Mouse (Mus musculus): ENCODE measurements around the gene Vax2.

The Vax2 gene

DNA sequence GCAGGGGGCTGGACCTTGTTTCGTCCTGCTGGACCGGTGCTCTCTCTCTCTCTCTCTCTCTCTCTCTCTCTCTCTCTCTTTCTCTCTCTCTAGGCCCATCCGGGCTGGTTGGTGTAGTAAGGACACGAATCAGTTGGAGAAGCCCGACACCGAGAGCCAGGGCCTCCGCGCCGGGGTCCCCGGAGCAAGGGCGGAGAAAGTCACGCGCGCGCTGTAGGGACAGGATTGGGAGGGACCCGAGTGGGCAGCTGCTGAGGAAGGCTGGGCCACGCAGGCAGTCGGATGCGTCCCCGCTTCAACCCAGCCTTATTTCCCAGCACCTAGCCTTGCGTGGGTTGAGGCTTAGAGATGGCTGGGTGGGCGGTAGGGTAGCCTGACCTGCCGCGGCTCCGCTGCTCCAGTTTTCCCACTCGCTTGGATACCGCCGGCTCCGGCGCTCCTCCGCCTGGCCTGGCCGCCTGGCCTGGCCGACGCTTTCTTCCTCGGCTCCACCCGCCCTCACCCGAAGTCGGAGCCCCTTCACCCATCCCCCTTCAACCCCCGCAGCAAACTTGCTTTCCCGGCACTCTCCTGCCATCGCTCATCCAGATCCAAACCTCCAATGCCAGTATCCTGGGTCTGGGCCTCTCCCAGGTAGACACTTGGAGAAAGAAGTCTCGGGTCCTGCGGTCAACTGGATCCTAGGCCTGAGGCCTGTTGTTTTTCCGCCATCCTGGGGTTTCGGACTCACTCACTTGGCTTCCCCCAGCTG is 836 bp downstream of the Vax2 start:
- no peak for DNase-seq (ENCODE audit: low spot score in 2 of 2)

DNA sequence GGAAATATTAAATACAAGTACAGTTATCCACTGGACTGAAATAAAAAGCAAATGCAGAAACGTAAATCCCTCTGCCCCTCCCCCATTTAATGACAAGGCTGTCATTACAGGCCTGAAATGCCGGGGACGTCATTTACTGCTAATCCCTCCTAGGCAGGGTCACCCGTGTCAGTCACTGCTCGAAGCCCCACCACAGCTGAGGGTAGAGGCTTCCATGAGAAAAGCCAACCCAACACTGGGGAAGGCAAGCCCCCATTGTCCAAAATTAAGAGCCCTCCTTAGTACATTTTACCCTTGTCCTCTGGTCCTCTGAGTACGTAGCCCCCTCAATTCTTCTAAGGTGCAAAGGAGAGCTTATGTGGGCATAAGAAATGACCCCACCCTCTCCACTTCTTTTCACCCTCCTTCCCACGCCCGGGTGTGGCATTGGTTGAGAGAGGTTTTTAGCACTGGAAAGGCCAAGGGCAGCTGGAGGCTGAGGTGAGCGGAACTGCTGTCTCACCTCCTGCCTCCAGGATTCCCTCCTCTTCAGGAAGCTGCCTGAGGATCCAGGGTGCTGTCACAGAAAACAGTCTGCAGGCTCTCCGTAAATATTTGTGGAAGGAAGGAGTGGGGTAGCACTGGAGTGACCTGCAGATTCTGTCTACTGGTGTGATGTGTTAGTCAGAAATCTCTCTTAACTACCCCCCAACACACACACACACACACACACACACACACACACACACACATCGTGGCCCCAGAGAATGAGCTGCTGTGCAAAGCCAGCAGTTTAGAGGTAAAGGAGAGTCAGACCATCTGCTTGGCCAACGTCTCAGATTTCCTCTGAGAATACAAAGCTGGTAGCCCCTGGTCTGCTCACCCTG is 2.4 kb downstream of the Vax2 start:
- no peak for DNase-seq (ENCODE audit: low spot score in 2 of 2)

DNA sequence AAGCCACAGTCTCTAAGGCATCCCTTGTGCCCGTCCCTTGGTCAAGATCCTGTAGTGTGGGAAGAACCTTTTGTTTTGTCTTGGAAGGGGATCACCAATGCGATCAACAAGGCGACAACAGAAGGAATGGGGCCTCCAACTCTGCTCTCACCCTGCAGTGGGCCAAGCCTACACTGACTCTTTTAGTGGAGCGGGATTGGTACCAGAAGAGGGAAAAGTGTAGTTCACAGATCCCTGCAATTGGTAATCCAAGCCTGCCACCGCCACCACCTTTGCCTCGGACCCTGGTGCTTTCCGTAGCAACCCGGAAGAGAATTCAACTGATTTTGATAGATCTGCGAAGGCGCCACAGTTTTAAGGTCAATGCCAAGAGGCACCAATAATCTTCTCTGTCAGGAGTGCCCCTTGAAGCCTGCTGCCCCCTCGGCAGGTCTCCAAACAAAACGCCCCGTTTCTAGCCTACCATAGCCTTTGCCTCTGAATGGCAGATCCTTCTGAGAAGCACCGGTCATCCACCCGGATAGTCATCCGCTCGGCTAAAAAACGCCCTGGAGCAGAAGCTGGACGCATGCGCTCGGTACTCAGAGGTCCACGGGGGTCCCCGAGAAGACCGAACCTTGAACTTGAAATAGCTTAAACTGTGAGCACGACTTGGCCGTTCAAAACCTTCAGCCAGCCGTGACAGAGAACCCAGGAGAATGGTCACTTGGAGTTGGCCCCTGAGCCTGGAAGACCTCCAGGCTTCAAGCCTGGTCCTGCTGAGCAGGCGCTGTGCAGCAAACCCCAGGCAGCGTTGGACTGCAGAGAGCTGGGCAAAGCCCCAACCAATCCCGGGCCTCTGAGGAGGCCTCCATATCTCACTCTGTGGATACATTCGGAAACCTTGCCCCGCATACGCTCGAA is 3.4 kb downstream of the Vax2 start:
- DNase-seq (ENCODE audit: low spot score in 2 of 2) = no peak

DNA sequence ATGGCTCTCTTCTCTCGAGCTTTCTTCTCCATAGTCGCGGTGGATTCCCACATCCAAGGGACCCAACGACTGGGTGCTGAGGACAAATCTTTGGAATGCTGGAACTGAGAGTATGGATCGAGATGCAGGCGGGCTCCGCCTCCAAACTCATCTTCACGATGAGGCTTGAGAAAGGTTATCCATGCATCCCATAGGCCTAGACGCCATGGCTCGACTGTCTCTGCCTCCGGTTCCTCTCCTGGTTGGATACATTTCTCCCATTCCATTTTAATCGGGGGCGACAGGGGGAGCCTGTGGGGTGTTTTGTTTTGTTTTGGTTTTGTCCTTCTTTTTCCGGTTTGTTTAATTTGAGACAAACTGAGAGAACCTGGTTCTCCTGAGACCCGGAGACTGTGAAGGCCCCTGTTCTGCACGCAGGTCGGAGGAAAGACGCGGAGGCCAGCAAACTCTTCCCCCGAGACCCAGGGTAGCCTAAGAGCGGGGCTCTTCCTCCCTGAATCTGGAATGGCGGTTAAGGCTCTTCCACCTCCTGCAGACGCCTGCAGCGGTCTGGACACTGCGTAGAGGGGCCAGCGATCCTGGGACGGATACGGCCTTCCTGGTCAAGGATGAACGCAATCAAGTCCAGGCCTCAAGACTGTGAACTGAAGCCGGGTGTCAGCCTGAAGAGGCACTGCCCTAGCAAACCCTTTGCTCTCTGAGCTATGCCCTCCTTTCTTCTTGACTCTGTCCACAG is 4.6 kb downstream of the Vax2 start:
- DNase-seq (ENCODE audit: low spot score in 2 of 2) = no peak

DNA sequence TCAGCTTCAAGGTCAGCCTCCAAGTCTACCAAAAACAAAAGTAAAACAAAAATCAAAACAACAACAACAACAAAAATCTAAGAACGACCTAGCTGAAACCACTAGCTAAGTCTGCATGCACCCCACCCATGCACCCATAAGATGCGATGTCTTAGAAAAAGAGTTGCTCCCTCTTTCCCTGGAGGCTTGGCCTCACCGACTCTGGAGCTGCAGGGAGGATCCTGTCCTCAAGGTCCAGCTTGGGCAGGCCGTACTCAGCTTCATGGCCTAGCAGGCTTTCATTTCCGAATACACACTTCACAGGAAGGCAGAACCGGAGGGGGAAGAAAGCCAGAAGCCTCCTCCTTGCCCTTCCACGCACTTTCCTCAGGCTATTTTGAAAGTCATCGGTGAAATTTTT is 6.0 kb downstream of the Vax2 start:
- no peak for DNase-seq (ENCODE audit: low spot score in 2 of 2)

DNA sequence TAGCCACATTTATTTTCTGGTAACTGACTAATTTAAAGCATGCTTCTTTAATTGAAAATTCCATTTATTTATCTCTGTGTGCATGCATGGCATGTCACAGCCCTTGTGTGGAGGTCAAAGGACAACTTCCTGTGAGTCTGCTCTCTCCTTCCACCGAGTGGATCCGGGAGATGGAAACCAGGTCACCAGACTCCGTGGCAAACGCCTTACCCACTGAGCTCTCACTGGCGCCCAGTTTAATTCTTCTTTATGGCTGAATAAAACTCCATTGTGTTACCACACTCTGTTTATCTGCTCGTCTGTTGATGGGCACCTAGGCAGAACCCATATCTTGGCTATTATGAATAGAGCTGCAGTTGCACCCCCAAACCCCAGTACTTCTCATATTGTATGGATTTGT is 11.5 kb downstream of the Vax2 start:
- DNase-seq (ENCODE audit: low spot score in 2 of 2) = no peak

DNA sequence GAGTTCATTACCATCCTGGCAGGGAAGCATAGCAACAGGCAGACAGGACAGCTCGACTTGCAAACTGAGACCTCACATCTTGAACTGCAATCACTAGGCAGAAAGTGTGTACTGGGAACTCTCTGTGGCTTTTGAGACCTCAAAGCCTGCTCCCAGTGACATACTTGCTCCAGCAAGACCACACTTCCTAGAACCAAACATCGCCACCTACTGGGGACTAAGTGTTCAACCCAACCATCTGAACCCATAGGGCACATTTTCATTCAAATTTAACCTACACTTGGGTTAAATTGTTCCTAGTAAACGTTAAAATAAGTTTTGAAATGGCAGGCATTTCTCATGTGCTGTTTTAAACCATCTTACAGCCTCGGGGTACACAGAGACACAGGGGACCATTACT is 16.1 kb downstream of the Vax2 start:
- DNase-seq (ENCODE audit: low spot score in 2 of 2) = no peak

DNA sequence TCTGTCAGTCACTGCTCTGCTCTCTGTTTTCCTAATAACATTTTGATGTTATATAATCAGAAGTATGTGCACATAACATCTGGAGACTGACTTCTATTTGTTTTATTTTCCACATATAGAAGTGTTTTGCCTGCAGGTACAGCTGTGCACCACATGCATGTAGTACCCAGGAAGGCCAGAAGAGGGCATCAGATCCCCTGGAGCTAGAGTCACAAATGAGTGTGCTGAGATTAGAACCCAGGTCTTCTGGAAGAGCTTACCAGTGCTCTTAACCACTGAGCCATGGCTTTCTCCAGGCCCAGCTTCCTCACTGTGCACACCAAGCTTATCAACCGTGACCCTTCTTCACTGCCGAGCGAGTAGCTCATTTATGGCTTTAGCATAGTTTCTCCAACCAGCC is 17.4 kb downstream of the Vax2 start:
- peak; percentile 30 to 61 for DNase-seq (ENCODE audit: low spot score in 2 of 2)

DNA sequence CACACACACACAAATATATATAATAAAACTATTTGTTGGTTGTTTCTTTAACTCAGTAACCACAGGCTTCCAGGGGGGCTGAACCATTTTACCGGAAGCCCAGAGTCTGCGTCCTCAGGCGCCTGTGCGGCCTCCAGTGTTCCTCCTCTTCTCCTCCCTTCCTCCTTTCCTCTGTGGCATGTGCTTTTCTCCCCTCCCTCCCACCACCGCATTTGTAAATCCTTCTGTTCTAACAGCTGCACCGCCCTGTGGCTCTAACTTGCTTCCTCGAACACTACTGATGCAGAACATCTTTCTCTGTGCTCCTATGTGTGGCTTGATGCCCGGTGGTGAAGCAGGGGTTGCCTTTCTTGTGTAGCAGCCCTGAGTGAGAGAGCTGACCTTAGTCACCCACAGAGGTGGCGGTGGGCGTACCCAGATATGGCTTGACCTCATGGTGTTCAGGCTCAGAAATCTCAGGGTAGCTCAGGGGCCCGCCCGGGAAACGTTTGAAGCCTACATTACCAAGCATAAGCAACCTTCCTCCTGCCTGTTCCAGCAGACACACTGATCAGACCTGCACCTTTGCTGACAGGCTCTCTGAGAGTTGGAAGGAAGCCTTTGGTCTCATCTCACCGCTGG is 18.4 kb downstream of the Vax2 start:
- no peak for DNase-seq (ENCODE audit: low spot score in 2 of 2)

DNA sequence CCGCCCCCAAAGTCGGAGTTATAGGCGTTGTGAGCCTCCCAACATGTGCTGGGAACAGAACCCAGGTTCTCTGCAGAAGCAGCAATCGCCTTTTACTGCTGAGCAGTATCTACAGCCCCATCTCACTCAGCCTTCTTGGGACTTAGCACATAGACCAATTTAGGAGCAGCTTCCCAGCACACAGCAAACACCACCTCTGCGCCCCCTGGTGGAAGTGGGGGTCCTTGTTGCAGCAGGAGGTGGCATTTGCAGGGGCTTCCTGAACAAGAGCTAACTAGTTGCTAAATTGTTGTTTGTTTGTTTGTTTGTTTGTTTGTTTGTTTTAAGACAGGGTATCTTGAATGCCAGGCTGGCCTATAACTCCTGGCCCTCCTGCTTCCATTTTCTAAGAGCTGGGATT is 20.1 kb downstream of the Vax2 start:
- peak; percentile 45 to 81 for DNase-seq (ENCODE audit: low spot score in 2 of 2)

DNA sequence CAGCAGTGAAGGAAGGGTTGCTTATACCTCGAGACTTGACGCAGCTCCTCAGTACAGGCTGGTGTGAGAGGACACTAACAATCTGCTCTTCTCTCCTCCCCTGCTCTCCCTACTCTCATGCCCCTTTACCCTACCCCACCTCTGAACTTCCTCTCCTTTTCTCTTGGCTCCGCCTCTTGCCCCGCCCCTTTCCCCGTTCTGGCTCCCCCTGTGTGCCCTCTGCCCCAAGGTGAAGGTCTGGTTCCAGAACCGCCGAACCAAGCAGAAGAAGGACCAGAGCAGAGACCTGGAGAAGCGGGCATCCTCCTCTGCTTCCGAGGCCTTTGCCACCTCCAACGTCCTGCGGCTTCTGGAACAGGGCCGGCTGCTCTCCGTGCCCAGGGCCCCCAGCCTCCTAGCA is 26.2 kb downstream of the Vax2 start:
- no peak for DNase-seq (ENCODE audit: low spot score in 2 of 2)

DNA sequence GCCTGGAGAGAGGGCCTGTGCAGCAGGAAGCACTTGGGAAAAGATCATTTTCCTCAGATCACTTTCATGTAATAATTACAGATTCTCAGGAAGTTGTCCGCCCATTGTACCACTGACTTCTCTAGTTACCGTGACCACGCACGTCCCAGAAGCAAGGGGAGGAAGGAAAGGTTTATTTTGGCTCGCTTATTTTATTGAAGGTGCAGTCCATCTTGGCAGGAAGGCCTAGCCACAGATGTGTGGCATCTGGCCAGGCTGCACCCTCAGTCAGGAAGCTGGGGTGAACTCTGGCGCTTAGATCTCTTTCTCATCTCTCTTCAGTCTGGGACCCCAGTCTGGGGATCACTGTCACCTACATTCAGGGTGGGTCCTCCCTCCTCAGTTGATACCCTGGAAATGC is 27.5 kb downstream of the Vax2 start:
- DNase-seq (ENCODE audit: low spot score in 2 of 2) = no peak

DNA sequence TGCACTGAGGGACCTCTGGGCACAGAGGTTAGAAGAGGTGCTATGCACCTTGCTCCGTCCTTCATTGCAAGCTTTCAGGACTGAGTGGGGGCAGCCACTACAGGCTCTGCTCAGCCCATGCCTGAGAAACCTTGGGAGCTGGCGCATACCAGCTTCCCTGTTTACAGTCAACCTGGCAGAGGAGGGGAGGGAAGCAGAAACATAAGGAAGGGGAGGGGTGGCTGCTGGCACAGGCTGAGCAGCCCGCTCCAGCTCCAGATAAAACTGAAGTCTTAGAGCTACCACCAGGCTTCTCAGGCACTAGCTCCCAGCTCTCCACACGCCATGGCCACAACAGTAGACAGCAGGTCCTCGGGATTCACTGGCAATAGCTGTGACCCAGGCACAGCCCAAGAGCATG is 31.7 kb downstream of the Vax2 start, which contains the start of gene Atp6v1b1:
TSS of gene Atp6v1b1 (plus strand) at position 230 of the 400 bp plus-strand sequence.
- DNase-seq (ENCODE audit: low spot score in 2 of 2) = no peak

DNA sequence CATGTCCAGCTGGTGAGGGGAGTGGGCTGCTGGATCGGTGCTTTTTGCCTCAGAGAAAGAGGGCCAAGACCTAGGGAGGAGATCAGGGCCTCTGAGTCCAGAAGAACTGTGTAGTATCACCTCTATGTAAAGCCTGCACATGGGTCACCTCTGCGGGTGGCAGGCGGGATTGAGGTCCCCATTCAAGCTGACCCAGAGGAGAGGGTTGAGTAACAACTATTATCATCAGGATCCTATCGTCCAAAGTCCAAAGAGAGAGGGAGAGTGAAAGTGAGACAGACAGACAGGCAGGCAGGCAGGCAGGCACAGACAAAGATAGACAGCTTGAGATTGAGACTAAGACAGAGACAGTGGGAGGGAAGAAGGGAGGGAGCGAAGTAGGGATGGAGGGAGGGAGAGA is 32.1 kb downstream of the Vax2 start:
- no peak for DNase-seq (ENCODE audit: low spot score in 2 of 2)

DNA sequence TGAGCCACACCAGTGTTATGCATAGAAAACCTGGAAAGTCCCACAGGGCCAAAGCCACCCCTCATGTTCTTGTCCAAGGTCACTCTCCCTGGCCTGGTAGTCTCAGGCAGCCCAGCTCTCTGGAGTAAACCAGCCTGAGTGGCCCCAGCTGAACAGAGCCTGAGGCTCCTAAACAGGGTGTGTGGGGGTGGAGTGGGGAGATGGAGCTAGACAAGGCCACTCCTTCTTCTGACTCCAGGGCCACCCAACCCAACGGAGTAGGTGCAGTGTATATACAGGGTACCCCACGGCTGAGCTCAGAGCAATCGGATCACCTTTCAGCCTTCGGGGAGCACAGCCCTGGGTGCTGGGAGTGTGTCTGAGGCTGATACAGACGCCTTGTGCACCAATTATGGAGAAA is 33.1 kb downstream of the Vax2 start:
- no peak for DNase-seq (ENCODE audit: low spot score in 2 of 2)

DNA sequence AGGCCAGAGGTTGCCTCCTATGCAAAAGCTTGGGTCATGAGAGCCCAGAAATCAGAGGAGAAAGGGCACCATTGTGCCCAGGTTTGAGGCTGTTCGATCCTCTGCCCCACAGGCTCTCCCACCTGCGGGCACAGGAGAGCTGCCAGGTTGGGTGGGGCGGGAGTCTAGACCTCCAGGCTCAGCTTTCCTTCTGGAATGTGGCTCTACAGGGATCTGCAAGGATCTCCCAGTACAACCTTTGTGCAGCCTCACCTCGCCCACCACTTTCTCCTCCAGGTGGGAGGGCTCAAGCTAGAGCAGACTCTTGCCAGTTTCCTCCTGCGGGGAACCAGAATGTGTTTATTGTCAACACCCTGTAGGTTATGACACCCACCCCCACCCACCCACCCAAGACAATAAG is 33.5 kb downstream of the Vax2 start:
- DNase-seq (ENCODE audit: low spot score in 2 of 2) = no peak

DNA sequence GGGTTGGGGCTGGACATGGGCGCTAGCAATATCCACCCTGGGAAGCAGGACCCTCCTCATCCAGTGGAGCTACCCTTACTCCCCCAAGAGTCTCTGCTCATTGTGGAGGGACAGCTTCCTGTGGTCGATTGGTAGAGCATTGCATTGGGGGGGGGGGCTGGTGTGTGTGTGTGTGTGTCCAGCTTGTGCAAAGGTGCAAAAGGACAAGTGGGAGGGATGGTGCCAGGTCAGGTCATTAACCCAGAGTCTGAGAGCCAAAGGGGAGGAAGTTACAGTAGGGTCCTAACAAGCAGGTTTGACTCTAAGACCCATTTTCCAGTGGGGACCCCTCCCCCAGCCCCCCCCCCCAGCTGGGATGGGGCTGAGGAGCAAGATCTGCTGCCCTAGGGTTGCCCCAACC is 34.4 kb downstream of the Vax2 start:
- DNase-seq (ENCODE audit: low spot score in 2 of 2) = no peak

DNA sequence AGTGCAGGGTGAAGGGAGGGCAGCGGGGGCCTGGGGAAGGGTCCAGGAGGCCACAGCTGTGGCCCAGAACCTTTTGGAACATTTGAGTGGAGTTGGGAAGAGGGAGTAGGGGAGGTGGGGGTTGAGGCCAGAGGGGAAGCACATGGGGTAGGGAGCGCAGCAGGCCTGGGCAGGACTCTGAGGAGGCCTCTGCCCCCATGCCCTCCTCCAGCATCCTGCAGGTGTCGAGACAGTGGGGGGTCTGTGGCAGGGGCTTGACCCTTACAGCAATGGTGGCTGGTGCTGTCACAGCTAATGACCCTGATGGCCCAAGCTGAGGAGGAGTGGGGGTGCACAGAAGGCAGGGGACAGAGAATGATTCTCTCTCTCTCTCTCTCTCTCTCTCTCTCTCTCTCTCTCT is 38.2 kb downstream of the Vax2 start:
- no peak for DNase-seq (ENCODE audit: low spot score in 2 of 2)

DNA sequence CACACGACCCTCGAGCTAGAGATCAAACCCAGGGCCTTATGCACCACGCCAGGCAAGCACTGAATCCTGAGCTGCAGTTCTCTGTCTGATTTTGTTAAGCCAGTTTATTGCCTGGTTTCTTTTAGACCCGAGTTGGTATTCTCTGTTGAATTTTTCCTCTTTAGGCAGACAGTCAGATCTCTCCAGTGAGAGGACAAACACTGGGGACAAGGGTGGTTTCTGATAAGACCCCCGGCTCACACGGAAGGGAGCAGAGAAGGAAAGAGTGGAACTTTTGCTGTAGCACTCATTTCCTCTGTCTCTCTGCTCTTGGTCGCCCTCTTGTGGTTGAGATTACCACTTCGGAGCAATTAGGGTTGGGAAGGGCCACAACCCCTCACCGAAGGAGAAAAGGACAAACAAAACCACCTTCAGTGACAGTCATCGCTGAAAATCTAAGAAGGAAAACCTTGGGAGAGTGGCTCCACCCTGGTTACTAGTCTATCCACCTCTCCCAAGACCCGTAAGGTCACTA is 39.2 kb downstream of the Vax2 start:
- peak; percentile 40 to 79 for DNase-seq (ENCODE audit: low spot score in 2 of 2)

DNA sequence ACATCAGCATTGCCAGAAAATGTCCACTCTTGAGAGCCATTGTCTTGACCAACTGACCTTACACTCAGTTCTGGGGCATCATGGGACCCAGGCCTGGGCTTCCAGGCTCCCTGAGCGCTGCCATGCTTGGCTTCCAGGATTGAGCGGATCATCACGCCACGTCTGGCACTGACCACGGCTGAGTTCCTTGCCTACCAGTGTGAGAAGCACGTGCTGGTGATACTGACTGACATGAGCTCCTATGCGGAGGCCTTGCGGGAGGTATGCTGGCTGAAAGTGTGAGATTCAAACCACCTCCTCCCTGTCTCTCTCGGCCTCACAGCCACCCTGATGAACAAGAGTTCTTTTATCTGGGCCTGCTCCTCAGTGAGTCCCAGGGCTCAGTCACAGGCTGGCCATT is 45.0 kb downstream of the Vax2 start:
- no peak for DNase-seq (ENCODE audit: low spot score in 2 of 2)

DNA sequence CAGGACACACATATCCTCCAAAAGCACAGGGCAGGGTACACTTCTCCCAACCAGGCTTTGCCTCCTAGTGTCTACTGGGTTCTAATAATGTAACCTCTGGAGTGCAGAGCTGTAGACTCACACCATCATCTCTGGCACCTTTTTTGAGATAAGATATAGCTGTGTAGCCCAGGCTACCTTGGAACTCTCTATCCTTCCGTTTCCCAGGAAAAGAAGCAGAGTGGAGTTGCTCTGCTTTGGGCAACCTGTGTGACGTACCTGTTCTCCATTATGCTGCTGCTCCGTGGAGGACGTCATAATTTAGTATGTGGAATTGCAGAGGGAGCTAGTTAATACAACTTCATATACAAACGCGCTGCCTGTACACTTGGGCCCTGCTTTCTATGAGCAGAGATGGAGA is 51.3 kb downstream of the Vax2 start, which contains the start of gene Ankrd53:
TSS of gene Ankrd53 (plus strand) at position 301 of the 400 bp plus-strand sequence.
- DNase-seq (ENCODE audit: low spot score in 2 of 2) = no peak
